Mouse (Mus musculus): ENCODE measurements around the gene Tsc1.
A peak's percentile ranks its signal among the peaks of the same experiment; 100 is the strongest.

Tsc1 gene

GRCm38 (mm10) chr2:28650526-28650925, 9.5 kb downstream of the Tsc1 start:
- DNase-seq (ENCODE audit: low spot score), result no peak

GRCm38 (mm10) chr2:28653351-28653750, 12.3 kb downstream of the Tsc1 start:
- DNase-seq (ENCODE audit: low spot score), result no peak

GRCm38 (mm10) chr2:28654295-28654694, 13.3 kb downstream of the Tsc1 start:
- peak; percentile 16 for DNase-seq (ENCODE audit: low spot score)

GRCm38 (mm10) chr2:28656216-28656615, 15.2 kb downstream of the Tsc1 start:
- DNase-seq (ENCODE audit: low spot score), result no peak

DNA sequence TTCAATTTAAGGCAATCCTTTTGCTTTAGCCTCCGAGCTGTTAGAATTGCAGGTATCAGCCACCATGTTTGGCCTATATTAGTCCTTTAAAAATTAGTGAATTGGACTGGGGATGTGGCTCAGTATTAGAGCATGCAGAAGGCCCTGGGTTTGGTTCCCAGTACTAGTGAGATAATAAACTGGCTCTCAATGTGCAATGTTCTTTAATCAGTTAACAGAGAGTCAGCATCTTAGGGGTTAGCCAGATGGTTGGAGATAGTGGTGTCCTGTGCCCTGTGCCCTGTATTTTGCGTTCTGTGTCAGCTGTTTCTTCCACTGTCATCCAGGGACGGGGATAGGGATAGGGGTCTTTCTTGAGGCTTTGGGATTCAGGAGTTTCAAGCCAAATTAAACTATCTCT, 21.9 kb downstream of the Tsc1 start:
- DNase-seq (ENCODE audit: low spot score), result no peak

DNA sequence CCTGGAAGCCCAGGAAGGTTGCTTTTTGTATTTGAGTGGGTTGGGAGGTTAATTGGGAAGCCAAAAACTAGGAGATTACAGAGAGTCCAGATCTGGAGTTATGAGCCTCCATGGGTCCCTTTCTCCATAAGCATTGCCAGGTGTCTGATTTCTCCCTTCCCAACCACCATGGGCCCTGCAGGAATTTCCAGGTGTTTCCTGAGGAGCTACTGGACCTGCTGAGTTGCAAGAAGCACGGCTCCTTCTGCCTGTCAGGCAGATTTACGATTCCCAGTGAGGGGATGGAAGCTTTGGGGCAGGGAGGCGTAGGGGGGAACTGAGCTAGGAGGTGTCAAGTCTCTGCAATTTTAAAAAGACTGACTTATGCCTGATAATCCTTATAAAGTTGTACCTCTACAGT, 24.8 kb downstream of the Tsc1 start:
- DNase-seq (ENCODE audit: low spot score), result no peak

- no peak for DNase-seq (ENCODE audit: low spot score)
Observed at GRCm38 (mm10) chr2:28671438-28671837, 30.4 kb downstream of the Tsc1 start.

GRCm38 (mm10) chr2:28676005-28676404, 35.0 kb downstream of the Tsc1 start:
- no peak for DNase-seq (ENCODE audit: low spot score)

DNA sequence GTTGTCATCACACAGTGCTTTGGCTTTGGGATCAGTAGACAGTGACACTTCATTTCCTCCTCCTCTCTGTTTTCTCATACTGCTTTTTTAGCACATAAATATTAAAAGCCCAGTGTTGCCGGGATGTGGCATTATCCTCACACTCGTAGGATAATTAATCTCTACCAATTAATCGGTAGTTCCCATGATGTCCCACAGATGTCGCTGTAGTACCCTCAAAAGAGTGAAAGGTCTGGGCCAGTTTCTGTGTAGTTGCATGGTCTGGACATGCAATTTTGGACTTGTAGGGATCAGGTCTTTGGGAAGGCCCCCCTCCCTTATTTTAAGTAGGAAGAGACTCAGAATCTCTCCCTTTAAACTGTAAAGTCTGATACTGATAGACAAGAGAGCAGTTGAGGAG, 39.7 kb downstream of the Tsc1 start:
- no peak for DNase-seq (ENCODE audit: low spot score)

DNA sequence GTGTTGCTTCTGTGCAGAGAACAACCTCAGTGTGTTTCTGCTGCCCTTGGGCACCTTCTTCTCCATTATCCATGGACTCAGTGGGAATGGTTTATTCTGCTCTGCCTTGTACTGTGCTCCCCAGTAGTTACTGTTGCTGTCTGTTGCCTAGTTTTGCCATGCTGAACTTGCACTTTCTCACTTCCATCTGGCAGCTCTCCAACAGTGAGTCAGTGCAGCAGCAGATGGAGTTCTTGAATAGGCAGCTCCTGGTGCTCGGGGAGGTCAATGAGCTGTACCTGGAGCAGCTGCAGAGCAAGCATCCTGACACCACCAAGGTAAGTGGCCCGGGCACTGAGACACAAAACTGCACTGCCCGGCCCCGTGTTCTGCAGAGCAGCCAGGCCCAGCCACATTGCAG, 40.7 kb downstream of the Tsc1 start:
- DNase-seq (ENCODE audit: low spot score), result no peak

- DNase-seq (ENCODE audit: low spot score), result no peak
Observed at GRCm38 (mm10) chr2:28685895-28686294, 44.9 kb downstream of the Tsc1 start.

DNA sequence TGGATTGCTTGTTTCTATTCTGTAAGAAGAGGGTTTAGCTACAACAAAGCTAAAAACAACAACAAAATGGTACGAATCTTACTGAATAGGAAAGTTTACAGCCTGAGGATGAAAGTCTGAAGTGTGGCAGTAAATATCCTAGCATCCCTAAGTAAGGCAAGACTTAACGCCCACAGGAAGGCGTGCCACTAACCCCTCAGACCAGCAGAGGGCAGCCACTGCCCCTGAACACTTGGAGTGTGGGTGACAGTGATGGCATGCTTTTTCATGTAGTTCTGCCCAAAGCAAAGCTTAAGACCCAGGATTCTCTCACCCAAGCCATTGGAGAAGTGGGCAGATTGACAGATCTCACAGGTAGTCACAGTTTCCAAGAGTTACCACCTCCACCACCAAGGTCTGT, 47.4 kb downstream of the Tsc1 start:
- DNase-seq (ENCODE audit: low spot score), result no peak

- no peak for DNase-seq (ENCODE audit: low spot score)
Observed at GRCm38 (mm10) chr2:28692692-28693091, 51.7 kb downstream of the Tsc1 start.

- DNase-seq (ENCODE audit: low spot score), result no peak
Observed at GRCm38 (mm10) chr2:28698566-28698965, 57.5 kb downstream of the Tsc1 start.

GRCm38 (mm10) chr2:28699361-28700335, 58.6 kb downstream of the Tsc1 start, which contains the start of the genes Spaca9 and Ak8:
TSS of gene Spaca9 (minus strand) at chr2:28699727.
TSS of gene Ak8 (plus strand) at chr2:28700164.
- peak; percentile 79 for DNase-seq (ENCODE audit: low spot score)

GRCm38 (mm10) chr2:28701646-28702262, 60.7 kb downstream of the Tsc1 start:
- DNase-seq (ENCODE audit: low spot score), result no peak

DNA sequence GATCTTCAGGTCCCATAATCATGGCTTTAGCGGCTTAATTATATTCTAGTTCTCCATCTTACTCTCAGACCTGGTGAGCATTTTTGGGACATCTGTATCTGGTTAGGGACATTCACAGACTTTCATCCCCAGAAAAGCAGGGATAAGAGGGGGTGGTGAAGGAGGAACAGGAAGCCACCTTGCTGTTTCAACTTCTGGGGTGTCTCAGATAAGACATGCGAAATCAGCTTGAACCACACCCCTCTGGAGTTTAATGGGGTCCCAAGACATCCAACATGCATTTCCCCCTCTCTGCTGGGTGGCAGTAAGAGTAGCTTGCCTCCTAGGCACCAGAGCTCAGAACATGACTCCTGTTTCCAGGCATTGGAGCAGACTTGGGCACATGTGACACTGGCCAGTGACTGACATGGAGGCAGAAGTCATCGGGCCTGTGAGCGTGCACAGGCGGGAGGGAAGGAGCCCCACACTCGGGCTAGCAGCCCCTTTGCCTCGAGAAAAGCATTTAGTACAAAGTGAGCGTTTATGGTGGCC, 65.1 kb downstream of the Tsc1 start:
- DNase-seq (ENCODE audit: low spot score), result no peak

GRCm38 (mm10) chr2:28706787-28707186, 65.8 kb downstream of the Tsc1 start:
- DNase-seq (ENCODE audit: low spot score), result no peak

DNA sequence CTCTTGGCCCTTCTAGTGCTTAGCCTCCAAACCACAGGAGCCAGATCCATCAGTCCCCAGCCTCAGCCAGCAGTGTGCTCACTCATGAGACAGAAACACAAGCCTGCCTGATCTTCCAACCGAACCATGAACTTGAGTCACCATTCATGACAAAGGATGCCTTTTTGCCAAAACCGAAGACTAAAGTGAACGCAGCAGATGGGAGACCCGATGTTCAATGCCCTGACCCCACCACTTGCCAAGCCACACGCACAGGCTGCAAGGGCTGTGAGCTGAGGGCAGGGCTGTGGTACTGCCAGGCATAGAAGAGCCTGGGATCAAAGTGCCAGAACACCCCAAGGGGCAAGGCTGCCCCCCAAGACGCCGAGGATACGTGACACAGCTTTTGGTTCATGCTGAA, 72.0 kb downstream of the Tsc1 start:
- no peak for DNase-seq (ENCODE audit: low spot score)

- DNase-seq (ENCODE audit: low spot score), result no peak
Observed at GRCm38 (mm10) chr2:28722419-28722818, 81.4 kb downstream of the Tsc1 start.

DNA sequence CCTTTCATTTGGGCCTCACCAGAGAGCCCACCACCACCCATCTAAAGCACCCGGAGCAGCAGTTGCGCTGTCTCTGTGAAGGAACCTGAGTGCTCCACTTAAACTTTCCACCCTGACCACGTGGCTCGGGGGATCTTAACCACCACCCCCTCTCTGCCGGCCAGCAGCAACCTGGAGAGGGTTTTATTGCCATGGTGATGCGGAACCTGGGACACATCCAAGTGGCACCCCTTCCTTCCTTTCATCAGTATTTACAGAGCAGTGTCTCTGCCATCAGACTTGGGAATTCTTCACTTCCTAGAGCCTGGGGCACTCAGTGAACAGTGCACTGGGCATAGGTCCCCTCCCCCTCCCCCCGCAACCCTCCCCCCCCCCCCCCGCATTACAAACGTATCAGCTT, 82.9 kb downstream of the Tsc1 start:
- no peak for DNase-seq (ENCODE audit: low spot score)

- no peak for DNase-seq (ENCODE audit: low spot score)
Observed at GRCm38 (mm10) chr2:28727786-28728404, 86.9 kb downstream of the Tsc1 start.

DNA sequence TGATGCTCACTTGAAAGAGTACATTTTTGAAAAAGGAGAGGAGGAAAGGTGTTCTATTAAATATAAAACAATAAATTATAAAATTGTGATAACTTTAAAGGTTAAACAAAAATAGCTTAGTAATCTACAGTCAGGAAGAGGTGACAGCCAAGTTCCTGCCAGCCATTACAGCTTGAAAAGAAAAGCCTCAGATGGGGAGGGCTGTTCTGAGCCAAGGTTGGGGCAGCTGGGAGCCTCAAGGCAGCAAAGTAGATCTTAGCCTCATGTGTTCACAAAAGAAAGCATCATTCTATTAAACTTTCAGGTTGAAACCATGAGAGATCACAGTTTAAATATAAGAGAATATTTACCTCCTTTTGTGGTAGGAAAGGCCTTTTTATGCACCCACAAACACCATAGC, 89.6 kb downstream of the Tsc1 start:
- no peak for DNase-seq (ENCODE audit: low spot score)
